Mouse (Mus musculus) small intestine, adult 2 months (tissue): ENCODE results near the gene Lhfp.

Source experiments
- CTCF ChIP-seq: fragments of 200-500 bp; IDR thresholded peaks from 2 replicates; pipeline ENCODE4 v1.5.1; 2012; ENCODE audit warnings: low read depth, mild to moderate bottlenecking, control low read depth, inconsistent platforms, low read length, moderate library complexity, mixed read lengths; ENCODE audit not compliant: insufficient replicate concordance, insufficient read length; ENCODE audit errors: extremely low read depth
- POLR2A ChIP-seq: fragments of 200-500 bp; IDR thresholded peaks from 2 replicates; pipeline ENCODE4 v1.6.1; 2012; ENCODE audit warnings: low read depth, mild to moderate bottlenecking, control low read depth, inconsistent platforms, low read length, moderate library complexity

- TF ChIP-seq POLR2A (no peak), CTCF (no peak)
Measured at GRCm38 (mm10) chr3:53031586-53031985, 9.7 kb upstream of the Lhfp start.
